Mouse (Mus musculus): ENCODE results near the gene Phlda3.

The Phlda3 gene

GRCm38 (mm10) chr1:135757287-135757686 is 8.6 kb upstream of the Phlda3 start:
- in situ Hi-C loops (cut with MboI; ENCODE audit: low sequenced_read_pairs): no loop called here

GRCm38 (mm10) chr1:135759685-135760084 is 6.2 kb upstream of the Phlda3 start:
- in situ Hi-C loops (cut with MboI; ENCODE audit: low sequenced_read_pairs): no loop called here

GRCm38 (mm10) chr1:135760216-135760615 is 5.7 kb upstream of the Phlda3 start:
- in situ Hi-C loops (cut with MboI; ENCODE audit: low sequenced_read_pairs): no loop called here

- in situ Hi-C loops (cut with MboI; ENCODE audit: low sequenced_read_pairs): no loop called here
Observed at GRCm38 (mm10) chr1:135761728-135762127, 4.2 kb upstream of the Phlda3 start.

- in situ Hi-C loops (cut with MboI; ENCODE audit: low sequenced_read_pairs): no loop called here
Observed at GRCm38 (mm10) chr1:135763503-135764205, 2.3 kb upstream of the Phlda3 start.

GRCm38 (mm10) chr1:135764206-135764528 is 1.8 kb upstream of the Phlda3 start:
- in situ Hi-C loops (cut with MboI; ENCODE audit: low sequenced_read_pairs): no loop called here

GRCm38 (mm10) chr1:135766592-135767306 is 830 bp downstream of the Phlda3 start:
- in situ Hi-C loops (cut with MboI; ENCODE audit: low sequenced_read_pairs): no loop called here

GRCm38 (mm10) chr1:135767324-135767890 is 1.5 kb downstream of the Phlda3 start:
- in situ Hi-C loops (cut with MboI; ENCODE audit: low sequenced_read_pairs): no loop called here

GRCm38 (mm10) chr1:135768400-135768799 is 2.5 kb downstream of the Phlda3 start:
- in situ Hi-C loops (cut with MboI; ENCODE audit: low sequenced_read_pairs): no loop called here

GRCm38 (mm10) chr1:135770237-135770636 is 4.3 kb downstream of the Phlda3 start:
- in situ Hi-C loops (cut with MboI; ENCODE audit: low sequenced_read_pairs): no loop called here

- in situ Hi-C loops (cut with MboI; ENCODE audit: low sequenced_read_pairs): no loop called here
Observed at GRCm38 (mm10) chr1:135770896-135771572, 5.1 kb downstream of the Phlda3 start.

- in situ Hi-C loops (cut with MboI; ENCODE audit: low sequenced_read_pairs): no loop called here
Observed at GRCm38 (mm10) chr1:135771573-135771970, 5.7 kb downstream of the Phlda3 start.

GRCm38 (mm10) chr1:135776596-135776995 is 10.7 kb downstream of the Phlda3 start:
- in situ Hi-C loops (cut with MboI; ENCODE audit: low sequenced_read_pairs): no loop called here

GRCm38 (mm10) chr1:135777046-135777445 is 11.1 kb downstream of the Phlda3 start:
- in situ Hi-C loops (cut with MboI; ENCODE audit: low sequenced_read_pairs): no loop called here

- in situ Hi-C loops (cut with MboI; ENCODE audit: low sequenced_read_pairs): no loop called here
Observed at GRCm38 (mm10) chr1:135778780-135779535, 13.0 kb downstream of the Phlda3 start, which contains the start of gene Tnni1. TSS of gene Tnni1 (plus strand) at chr1:135779434.

- in situ Hi-C loops (cut with MboI; ENCODE audit: low sequenced_read_pairs): no loop called here
Observed at GRCm38 (mm10) chr1:135780649-135781048, 14.7 kb downstream of the Phlda3 start.

- in situ Hi-C loops (cut with MboI; ENCODE audit: low sequenced_read_pairs): no loop called here
Observed at GRCm38 (mm10) chr1:135781220-135781619, 15.3 kb downstream of the Phlda3 start.

- in situ Hi-C loops (cut with MboI; ENCODE audit: low sequenced_read_pairs): no loop called here
Observed at GRCm38 (mm10) chr1:135782816-135783215, 16.9 kb downstream of the Phlda3 start.

- in situ Hi-C loops (cut with MboI; ENCODE audit: low sequenced_read_pairs): no loop called here
Observed at GRCm38 (mm10) chr1:135787799-135788198, 21.9 kb downstream of the Phlda3 start.

- in situ Hi-C loops (cut with MboI; ENCODE audit: low sequenced_read_pairs): no loop called here
Observed at GRCm38 (mm10) chr1:135788708-135789107, 22.8 kb downstream of the Phlda3 start.

- in situ Hi-C loops (cut with MboI; ENCODE audit: low sequenced_read_pairs): no loop called here
Observed at GRCm38 (mm10) chr1:135789815-135790214, 23.9 kb downstream of the Phlda3 start.
